Mouse (Mus musculus) left cerebral cortex, adult 8-10 months (tissue): ENCODE measurements around the gene Men1. TPM values are rescaled to one million over a fixed set of nuclear protein-coding genes. Genes with fewer than 3 reads are reported as not detected.

Source experiments
- DNase-seq, 2 experiments: peaks; one replicate each; pipeline ENCODE4 v3.0.0; 2022; ENCODE audit warnings: low spot score in 2 of 2
- microRNA-seq, 2 experiments: library from miRNA; unstranded; fragments of <30 nt; microRNA quantifications; one replicate each; pipeline ENCODE4 v1.2.0; 2022
- total RNA-seq, 4 experiments: library from RNA; stranded (reverse); gene quantifications; 2 replicates each; pipeline ENCODE4 v1.2.4; 2022

Gene Men1
- total RNA-seq, 4 experiments from 2014 or later, result 58.9 to 66.9 (median 62.6) TPM

DNA sequence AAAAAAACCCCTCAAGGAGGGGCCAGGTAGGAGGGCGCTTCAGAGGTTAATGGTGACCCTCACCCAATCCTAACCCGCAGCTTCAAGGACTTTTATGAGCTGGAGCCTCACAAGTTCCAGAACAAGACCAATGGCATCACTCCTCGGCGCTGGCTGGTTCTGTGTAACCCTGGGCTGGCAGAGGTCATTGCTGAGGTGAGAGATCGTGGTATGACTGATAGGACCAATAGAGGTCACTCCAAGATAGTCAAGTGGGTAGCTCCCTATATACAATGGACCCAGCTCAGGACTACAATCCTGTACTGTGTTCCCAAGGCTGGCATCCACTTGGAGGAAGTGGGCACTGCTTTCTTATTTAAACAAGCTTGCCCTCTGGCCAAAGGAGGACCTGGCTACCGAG is 55.5 kb downstream of the Men1 start:
- no peak for DNase-seq

Small RNA genes lying within 50 kb of the gene (microRNA-seq; reads per million reads assigned to microRNA genes)
- 1.5 to 2.3 reads per million in 2 experiments for gene Mir6989

Other genes starting within 250 kb of the Men1 start
- gene Cdca5, start 250.0 kb upstream of the Men1 start, total RNA-seq, result under 1 TPM in 3 of 4 experiments, not detected in 1; 0.21 to 0.25 (median 0.23) TPM
- not detected for gene AC131692.1, start 240.6 kb upstream of the Men1 start, total RNA-seq
- gene Naaladl1, start 229.2 kb upstream of the Men1 start, total RNA-seq, result under 1 TPM; 0.14 to 0.44 (median 0.17) TPM
- gene Sac3d1, start 216.3 kb upstream of the Men1 start, total RNA-seq, result 10 to 100 TPM; 13.0 to 20.1 (median 16.1) TPM
- gene Snx15, start 206.7 kb upstream of the Men1 start, total RNA-seq, result 10 to 100 TPM; 36.9 to 50.9 (median 45.7) TPM
- gene Batf2, start 194.0 kb upstream of the Men1 start, total RNA-seq, result 1 to 10 TPM in 1 of 4 experiments, under 1 TPM in 3; 0.67 to 1.4 (median 0.76) TPM
- 100 to 1,000 TPM in 2 of 4 experiments, 10 to 100 TPM in 2; 89.4 to 109 (median 102) TPM for gene Arl2, start 193.4 kb upstream of the Men1 start, total RNA-seq
- under 1 TPM in 2 of 4 experiments, not detected in 2; 0.51 to 0.73 TPM for gene Majin, start 150.6 kb upstream of the Men1 start, total RNA-seq
- not detected for gene Gpha2, start 108.6 kb upstream of the Men1 start, total RNA-seq
- gene Ppp2r5b, start 99.1 kb upstream of the Men1 start, total RNA-seq, result 100 to 1,000 TPM; 148 to 158 (median 153) TPM
- 10 to 100 TPM; 31.8 to 35.7 (median 35.4) TPM for gene Atg2a, start 93.3 kb upstream of the Men1 start, total RNA-seq
- gene Ehd1, start 58.3 kb upstream of the Men1 start, total RNA-seq, result 10 to 100 TPM; 31.0 to 36.8 (median 35.8) TPM
- gene Cdc42bpg, start 28.5 kb upstream of the Men1 start, total RNA-seq, result 1 to 10 TPM; 5.4 to 7.4 (median 5.5) TPM
- gene Map4k2, start 6.2 kb downstream of the Men1 start, total RNA-seq, result 100 to 1,000 TPM in 2 of 4 experiments, 10 to 100 TPM in 2; 91.7 to 111 (median 101) TPM
- 100 to 1,000 TPM; 164 to 203 (median 187) TPM for gene Sf1, start 28.7 kb downstream of the Men1 start, total RNA-seq
- gene Pygm, start 49.4 kb downstream of the Men1 start, total RNA-seq, result 10 to 100 TPM; 25.2 to 37.8 (median 32.7) TPM
- gene Rasgrp2, start 64.4 kb downstream of the Men1 start, total RNA-seq, result 100 to 1,000 TPM; 107 to 128 (median 115) TPM
- gene Nrxn2, start 83.8 kb downstream of the Men1 start, total RNA-seq, result 100 to 1,000 TPM; 469 to 523 (median 497) TPM
- under 1 TPM; 0.63 to 0.94 (median 0.69) TPM for gene Slc22a12, start 208.1 kb downstream of the Men1 start, total RNA-seq